Mouse (Mus musculus): ENCODE data around the gene Clybl. TPM values are rescaled to one million over a fixed set of nuclear protein-coding genes. Genes with fewer than 3 reads are reported as not detected.

Gene Clybl
- polyA plus RNA-seq, 1 experiment from 2014 or later: 20.7 TPM

GRCm38 (mm10) chr14:122386281-122387130 lies 205.0 kb downstream of the Clybl start:
- 88% methylated on average over 17 of the region's 17 CpGs for WGBS
- no peak for TF ChIP-seq CTCF (IDR thresholded peaks at IDR 0.05; ENCODE audit: low read depth)
- ATAC-seq (ENCODE audit: insufficient read depth) (no peak), DNase-seq (no peak)
- no peak overlapping the region for H3K27ac ChIP-seq (ENCODE audit: low read depth)
- no peak overlapping the region for H3K9ac ChIP-seq
- H3K4me1 ChIP-seq (ENCODE audit: insufficient read depth): no peaks in the 10 kb centered on the region
- H3K27me3 ChIP-seq (ENCODE audit: insufficient read depth, low read length): peaks cover 5% of the 10 kb centered on the region; the same call in 1 of the 2 replicates
- H3K4me3 ChIP-seq (ENCODE audit: low read depth, low read length): no peak overlapping the region
- no peaks in the 10 kb centered on the region for H3K9me3 ChIP-seq (ENCODE audit: low read depth, low read length)
- no peaks in the 10 kb centered on the region for H3K36me3 ChIP-seq (ENCODE audit: insufficient read depth)
- H3K4me2 ChIP-seq: no peak overlapping the region

- no peak overlapping the region for H3K4me3 ChIP-seq (ENCODE audit: low read depth, low read length)
- no peaks in the 10 kb centered on the region for H3K36me3 ChIP-seq (ENCODE audit: insufficient read depth)
- no peak overlapping the region for H3K9ac ChIP-seq
- H3K27ac ChIP-seq (ENCODE audit: low read depth): no peak overlapping the region
- TF ChIP-seq CTCF (IDR thresholded peaks at IDR 0.05; ENCODE audit: low read depth): no peak
- H3K27me3 ChIP-seq (ENCODE audit: insufficient read depth, low read length): peaks cover 5% of the 10 kb centered on the region; the same call in 1 of the 2 replicates
- no peak for DNase-seq
- no peak for ATAC-seq (ENCODE audit: insufficient read depth)
- 70% methylated on average over 5 of the region's 5 CpGs for WGBS
- H3K9me3 ChIP-seq (ENCODE audit: low read depth, low read length): no peaks in the 10 kb centered on the region
- no peak overlapping the region for H3K4me2 ChIP-seq
- no peaks in the 10 kb centered on the region for H3K4me1 ChIP-seq (ENCODE audit: insufficient read depth)
Measured at GRCm38 (mm10) chr14:122387781-122388180, 206.3 kb downstream of the Clybl start.

GRCm38 (mm10) chr14:122388431-122389031 lies 207.0 kb downstream of the Clybl start:
- no peak overlapping the region for H3K27ac ChIP-seq (ENCODE audit: low read depth)
- H3K27me3 ChIP-seq (ENCODE audit: insufficient read depth, low read length): peaks cover 5% of the 10 kb centered on the region; the same call in 1 of the 2 replicates
- no peak for TF ChIP-seq CTCF (IDR thresholded peaks at IDR 0.05; ENCODE audit: low read depth)
- no peak overlapping the region for H3K9ac ChIP-seq
- no peaks in the 10 kb centered on the region for H3K36me3 ChIP-seq (ENCODE audit: insufficient read depth)
- H3K4me1 ChIP-seq (ENCODE audit: insufficient read depth): no peaks in the 10 kb centered on the region
- DNase-seq: no peak
- H3K4me3 ChIP-seq (ENCODE audit: low read depth, low read length): no peak overlapping the region
- 49% methylated on average over 19 of the region's 19 CpGs for WGBS
- H3K4me2 ChIP-seq: no peak overlapping the region
- H3K9me3 ChIP-seq (ENCODE audit: low read depth, low read length): no peaks in the 10 kb centered on the region
- no peak for ATAC-seq (ENCODE audit: insufficient read depth)

- Histone ChIP-seq H3K9ac (no peak overlapping the region), H3K4me2 (no peak overlapping the region), H3K9me3 (ENCODE audit: low read depth, low read length) (no peaks in the 10 kb centered on the region), H3K4me3 (ENCODE audit: low read depth, low read length) (no peak overlapping the region), H3K36me3 (ENCODE audit: insufficient read depth) (no peaks in the 10 kb centered on the region), H3K27me3 (ENCODE audit: insufficient read depth, low read length) (no peaks in the 10 kb centered on the region), H3K4me1 (ENCODE audit: insufficient read depth) (no peaks in the 10 kb centered on the region), H3K27ac (ENCODE audit: low read depth) (no peak overlapping the region)
- ATAC-seq (ENCODE audit: insufficient read depth) (no peak), DNase-seq (no peak)
- TF ChIP-seq CTCF (IDR thresholded peaks at IDR 0.05; ENCODE audit: low read depth): no peak
- 82% methylated on average over 13 of the region's 13 CpGs for WGBS
Measured at GRCm38 (mm10) chr14:122389684-122390370, 208.3 kb downstream of the Clybl start.

- Histone ChIP-seq H3K4me1 (ENCODE audit: insufficient read depth) (no peaks in the 10 kb centered on the region), H3K4me2 (no peak overlapping the region), H3K27me3 (ENCODE audit: insufficient read depth, low read length) (no peaks in the 10 kb centered on the region), H3K9me3 (ENCODE audit: low read depth, low read length) (no peaks in the 10 kb centered on the region), H3K4me3 (ENCODE audit: low read depth, low read length) (no peak overlapping the region), H3K9ac (no peak overlapping the region), H3K36me3 (ENCODE audit: insufficient read depth) (no peaks in the 10 kb centered on the region), H3K27ac (ENCODE audit: low read depth) (no peak overlapping the region)
- DNase-seq (no peak), ATAC-seq (ENCODE audit: insufficient read depth) (no peak)
- 25% methylated on average over 4 of the region's 4 CpGs for WGBS
- no peak for TF ChIP-seq CTCF (IDR thresholded peaks at IDR 0.05; ENCODE audit: low read depth)
Measured at GRCm38 (mm10) chr14:122390935-122391334, 209.4 kb downstream of the Clybl start.

GRCm38 (mm10) chr14:122393119-122393518 lies 211.6 kb downstream of the Clybl start:
- ATAC-seq (ENCODE audit: insufficient read depth) (no peak), DNase-seq (no peak)
- WGBS: 88% methylated on average over 1 of the region's 1 CpGs
- no peak overlapping the region for H3K4me2 ChIP-seq
- H3K4me1 ChIP-seq (ENCODE audit: insufficient read depth): no peaks in the 10 kb centered on the region
- H3K9ac ChIP-seq: no peak overlapping the region
- no peaks in the 10 kb centered on the region for H3K36me3 ChIP-seq (ENCODE audit: insufficient read depth)
- no peak for TF ChIP-seq CTCF (IDR thresholded peaks at IDR 0.05; ENCODE audit: low read depth)
- H3K4me3 ChIP-seq (ENCODE audit: low read depth, low read length): no peak overlapping the region
- no peaks in the 10 kb centered on the region for H3K9me3 ChIP-seq (ENCODE audit: low read depth, low read length)
- H3K27me3 ChIP-seq (ENCODE audit: insufficient read depth, low read length): no peaks in the 10 kb centered on the region
- H3K27ac ChIP-seq (ENCODE audit: low read depth): no peak overlapping the region

GRCm38 (mm10) chr14:122398676-122399075 lies 217.2 kb downstream of the Clybl start:
- Histone ChIP-seq H3K36me3 (ENCODE audit: insufficient read depth) (no peaks in the 10 kb centered on the region), H3K4me3 (ENCODE audit: low read depth, low read length) (no peak overlapping the region), H3K27me3 (ENCODE audit: insufficient read depth, low read length) (peaks cover 12% of the 10 kb centered on the region; the same call in 1 of the 2 replicates), H3K9ac (no peak overlapping the region), H3K9me3 (ENCODE audit: low read depth, low read length) (no peaks in the 10 kb centered on the region), H3K4me2 (no peak overlapping the region), H3K27ac (ENCODE audit: low read depth) (no peak overlapping the region), H3K4me1 (ENCODE audit: insufficient read depth) (no peaks in the 10 kb centered on the region)
- no peak for TF ChIP-seq CTCF (IDR thresholded peaks at IDR 0.05; ENCODE audit: low read depth)
- DNase-seq: no peak
- no peak for ATAC-seq (ENCODE audit: insufficient read depth)
- 66% methylated on average over 4 of the region's 4 CpGs for WGBS

Measured in lung, embryonic 14.5 days (tissue).